Comparison of ENCODE assay signal across 24 mouse cellular contexts in genomic region chr1:61102346-61102745, GRCm38 (mm10).
DNase-seq lines count a peak whose midpoint lies in the region; ATAC-seq lines count a peak whose summit lies in the region.
"Had no signal": no experiment of that assay in that cellular context is flagged by ENCODE, and none has a peak within 500 bp of the region (broad histone marks: within the 10 kb centered on the region; RNA-seq: fewer than 3 reads in every experiment).

No protein-coding gene starts in this region.

- H3K4me2 ChIP-seq in kidney, embryonic 16.5 days (replicated peaks; ENCODE audit: low read depth, low read length) = no peak overlapping the region
- no peak overlapping the region for H3K4me2 ChIP-seq in forebrain, embryonic 13.5 days
- H3K4me2 ChIP-seq: embryonic facial prominence, embryonic 13.5 days; forebrain, embryonic 12.5 days; heart, embryonic 13.5 days; hindbrain, embryonic 12.5 days; hindbrain, embryonic 15.5 days had no signal

- no peaks in the 10 kb centered on the region for H3K4me1 ChIP-seq in kidney, embryonic 16.5 days (ENCODE audit: insufficient read depth, low read length)
- peaks cover 3% of the 10 kb centered on the region; the same call in 1 of the 2 replicates for H3K4me1 ChIP-seq in forebrain, embryonic 13.5 days
- H3K4me1 ChIP-seq: forebrain, embryonic 12.5 days; heart, embryonic 10.5 days had no signal

- H3K4me3 ChIP-seq in kidney, embryonic 16.5 days (ENCODE audit: low read length) = no peak overlapping the region
- no peak overlapping the region for H3K4me3 ChIP-seq in forebrain, embryonic 13.5 days
- H3K4me3 ChIP-seq: embryonic facial prominence, embryonic 10.5 days; embryonic facial prominence, embryonic 13.5 days; erythroblast, embryonic 14.5 days; forebrain, embryonic 12.5 days; heart, adult 2 months; heart, embryonic 10.5 days; heart, embryonic 13.5 days; hindbrain, embryonic 12.5 days; hindbrain, embryonic 15.5 days had no signal

- no peak overlapping the region for H3K27ac ChIP-seq in kidney, embryonic 16.5 days (ENCODE audit: low read length)
- no peak overlapping the region for H3K27ac ChIP-seq in forebrain, embryonic 13.5 days
- H3K27ac ChIP-seq: embryonic facial prominence, embryonic 10.5 days; embryonic facial prominence, embryonic 13.5 days; forebrain, embryonic 12.5 days; heart, adult 2 months; heart, embryonic 10.5 days; heart, embryonic 13.5 days; hindbrain, embryonic 12.5 days; hindbrain, embryonic 15.5 days had no signal

- ATAC-seq in inflammation-experienced regulatory T-cells, adult 6 months = peak; percentile 64
- no peak for ATAC-seq in kidney, embryonic 16.5 days (ENCODE audit: low FRiP score, low TSS enrichment)
- no peak for ATAC-seq in forebrain, embryonic 13.5 days
- ATAC-seq: forebrain, embryonic 16.5 days; intestine, embryonic 16.5 days had no signal

- no peak overlapping the region for H3K9ac ChIP-seq in kidney, embryonic 16.5 days (replicated peaks; ENCODE audit: low read length)
- H3K9ac ChIP-seq in forebrain, embryonic 13.5 days = no peak overlapping the region
- H3K9ac ChIP-seq: embryonic facial prominence, embryonic 13.5 days; forebrain, embryonic 12.5 days; heart, embryonic 13.5 days; hindbrain, embryonic 12.5 days; hindbrain, embryonic 15.5 days had no signal

- no peaks in the 10 kb centered on the region for H3K9me3 ChIP-seq in kidney, embryonic 16.5 days (ENCODE audit: low read length)
- H3K9me3 ChIP-seq in forebrain, embryonic 13.5 days (replicated peaks) = no peaks in the 10 kb centered on the region
- H3K9me3 ChIP-seq: embryonic facial prominence, embryonic 10.5 days; embryonic facial prominence, embryonic 13.5 days; forebrain, embryonic 12.5 days; heart, embryonic 10.5 days; heart, embryonic 13.5 days; hindbrain, embryonic 12.5 days; hindbrain, embryonic 15.5 days had no signal

- no peaks in the 10 kb centered on the region for H3K27me3 ChIP-seq in kidney, embryonic 16.5 days (ENCODE audit: insufficient read depth, low read length)
- no peaks in the 10 kb centered on the region for H3K27me3 ChIP-seq in forebrain, embryonic 13.5 days
- H3K27me3 ChIP-seq: CH12.LX; embryonic facial prominence, embryonic 13.5 days; forebrain, embryonic 12.5 days; heart, embryonic 13.5 days; hindbrain, embryonic 12.5 days; hindbrain, embryonic 15.5 days had no signal

- DNase-seq in CD4-positive, CD25-positive, alpha-beta regulatory T cell, adult 2 months (ENCODE audit: low read depth, low spot score) = peak; percentile 48
- peak; percentile 3 for DNase-seq in T-cell, adult 2 months (ENCODE audit: low spot score)
- DNase-seq in thymus, postnatal 10 days (ENCODE audit: low spot score in 2 of 2) = no peak
- no peak for DNase-seq in adrenal gland, postnatal 14 days
- DNase-seq: cerebellum, adult 11-12 months; cerebellum, adult 8-10 months; cerebellum, postnatal 36 days; gastrocnemius, postnatal 10 days; gastrocnemius, postnatal 36 days had no signal

- 84% methylated on average over 5 of the region's 5 CpGs for whole genome bisulfite sequencing in kidney, embryonic 16.5 days
- 58% methylated on average over 5 of the region's 5 CpGs for WGBS in forebrain, embryonic 13.5 days

- no peaks in the 10 kb centered on the region for H3K36me3 ChIP-seq in kidney, embryonic 16.5 days (ENCODE audit: insufficient read depth, low read length)
- H3K36me3 ChIP-seq in forebrain, embryonic 13.5 days (ENCODE audit: poor library complexity, severe bottlenecking) = no peaks in the 10 kb centered on the region
- H3K36me3 ChIP-seq: embryonic facial prominence, embryonic 10.5 days; embryonic facial prominence, embryonic 13.5 days; forebrain, embryonic 12.5 days; heart, embryonic 10.5 days; heart, embryonic 13.5 days; hindbrain, embryonic 12.5 days; hindbrain, embryonic 15.5 days had no signal

Comparison
In these comparisons a context has a peak if more than half of its experiments do, and no peak if none do; other contexts are left out.
1. DNase-seq: peak in CD4-positive, CD25-positive, alpha-beta regulatory T cell, adult 2 months (single experiment) and T-cell, adult 2 months (single experiment); none in thymus, postnatal 10 days (0 of 2) and adrenal gland, postnatal 14 days (single experiment).